Mouse (Mus musculus) stomach, embryonic 16.5 days (tissue): Measurements from ENCODE around the gene Vmn1r4. TPM values are rescaled to one million over a fixed set of nuclear protein-coding genes. Genes with fewer than 3 reads are reported as not detected.

Experiments
- ATAC-seq: fragments of 200-750 bp; cut with Nextera tagmentation; 2 replicates; pipeline ENCODE4 v1.8.0; 2017; ENCODE audit warnings: moderate number of reproducible peaks, moderate TSS enrichment; ENCODE audit not compliant: insufficient read depth, low FRiP score
- H3K27ac ChIP-seq: fragments of 300-500 bp; sonication (generic); 2 replicates; pipeline ENCODE4 v1.5.1; 2014; ENCODE audit warnings: low read length
- H3K27me3 ChIP-seq: fragments of 300-500 bp; sonication (generic); 2 replicates; pipeline ENCODE4 v1.6.1; 2014; ENCODE audit warnings: low read length, control low read depth, mixed read lengths; ENCODE audit not compliant: control insufficient read depth, insufficient read depth
- H3K36me3 ChIP-seq: fragments of 300-500 bp; sonication (generic); 2 replicates; pipeline ENCODE4 v1.6.1; 2014; ENCODE audit warnings: low read length; ENCODE audit not compliant: control insufficient read depth, insufficient read depth
- H3K4me1 ChIP-seq: fragments of 300-500 bp; sonication (generic); 2 replicates; pipeline ENCODE4 v1.6.1; 2014; ENCODE audit warnings: low read length, control low read depth, mixed read lengths; ENCODE audit not compliant: control insufficient read depth, insufficient read depth
- H3K4me2 ChIP-seq: fragments of 300-500 bp; sonication (generic); 2 replicates; pipeline ENCODE4 v1.6.1; 2014; ENCODE audit warnings: low read depth, low read length, mixed read lengths
- H3K4me3 ChIP-seq: fragments of 300-500 bp; sonication (generic); replicated peaks from 2 replicates; pipeline ENCODE4 v1.5.1; 2014; ENCODE audit warnings: mild to moderate bottlenecking, low read length
- H3K9ac ChIP-seq: fragments of 300-500 bp; sonication (generic); 2 replicates; pipeline ENCODE4 v1.6.1; 2014; ENCODE audit warnings: low read length
- H3K9me3 ChIP-seq: fragments of 300-500 bp; sonication (generic); replicated peaks from 2 replicates; pipeline ENCODE4 v1.6.1; 2016; ENCODE audit warnings: low read length, control low read depth; ENCODE audit not compliant: control insufficient read depth
- WGBS: fragments of 180-500 bp; shearing (Covaris S2); extraction: QIAGEN DNeasy Blood & Tissue Kit; methylation state at CpG from one replicate; pipeline ENCODE4 v1.1.7; 2014; 5-methylcytosine and 5-hydroxymethylcytosine counted together
- polyA plus RNA-seq: library from polyadenylated mRNA; unstranded; fragments of >200 nt; fragmentation: Nextera tagmentation; extraction: Ambion mirVana; gene quantifications from 2 replicates; pipeline ENCODE4 v1.2.1, GENCODE M21; 2015

The Vmn1r4 gene
- polyA plus RNA-seq, 1 experiment from 2014 or later = 0.21 TPM

GRCm38 (mm10) chr6:56931648-56932415 lies 8.0 kb downstream of the Vmn1r4 start:
- ATAC-seq = no peak
- Histone ChIP-seq H3K27ac (no peak overlapping the region), H3K4me3 (no peak overlapping the region), H3K4me2 (no peak overlapping the region), H3K9ac (no peak overlapping the region), H3K9me3 (no peaks in the 10 kb centered on the region; the same call in 1 of the 2 replicates), H3K4me1 (no peaks in the 10 kb centered on the region), H3K36me3 (no peaks in the 10 kb centered on the region), H3K27me3 (no peaks in the 10 kb centered on the region)
- 56% methylated on average over 4 of the region's 4 CpGs for WGBS

GRCm38 (mm10) chr6:56932464-56932863 lies 8.6 kb downstream of the Vmn1r4 start:
- no peak overlapping the region for H3K4me3 ChIP-seq
- ATAC-seq = no peak
- H3K4me1 ChIP-seq = no peaks in the 10 kb centered on the region
- H3K27ac ChIP-seq = no peak overlapping the region
- H3K36me3 ChIP-seq = no peaks in the 10 kb centered on the region
- H3K27me3 ChIP-seq = no peaks in the 10 kb centered on the region
- no peak overlapping the region for H3K4me2 ChIP-seq
- H3K9ac ChIP-seq = no peak overlapping the region
- no peaks in the 10 kb centered on the region; the same call in 1 of the 2 replicates for H3K9me3 ChIP-seq
- WGBS = 57% methylated on average over 2 of the region's 2 CpGs

DNA sequence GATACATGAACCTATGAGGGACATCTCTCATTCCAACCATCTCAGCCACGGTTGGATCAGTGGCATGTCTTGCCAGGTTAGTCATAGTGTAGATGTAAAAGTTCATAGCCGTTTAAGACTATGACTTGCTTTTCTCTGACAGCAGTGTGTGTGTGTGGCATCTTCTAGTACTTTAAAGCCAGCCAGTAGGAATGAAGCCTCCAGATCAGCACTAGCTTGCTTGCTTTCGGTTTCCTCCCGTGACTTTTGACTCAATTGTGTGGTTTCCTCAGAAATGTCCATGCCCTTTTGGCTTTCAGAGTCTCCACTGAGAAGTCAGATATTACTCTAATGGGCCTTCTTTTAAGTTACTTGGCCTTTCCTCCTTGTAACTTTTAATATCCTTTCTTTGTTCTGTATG lies 10.6 kb downstream of the Vmn1r4 start:
- no peak overlapping the region for H3K4me2 ChIP-seq
- H3K4me3 ChIP-seq = no peak overlapping the region
- ATAC-seq = no peak
- WGBS = 78% methylated on average over 4 of the region's 4 CpGs
- H3K9me3 ChIP-seq = no peaks in the 10 kb centered on the region
- H3K9ac ChIP-seq = no peak overlapping the region
- H3K36me3 ChIP-seq = no peaks in the 10 kb centered on the region
- H3K4me1 ChIP-seq = no peaks in the 10 kb centered on the region
- no peak overlapping the region for H3K27ac ChIP-seq
- H3K27me3 ChIP-seq = no peaks in the 10 kb centered on the region

DNA sequence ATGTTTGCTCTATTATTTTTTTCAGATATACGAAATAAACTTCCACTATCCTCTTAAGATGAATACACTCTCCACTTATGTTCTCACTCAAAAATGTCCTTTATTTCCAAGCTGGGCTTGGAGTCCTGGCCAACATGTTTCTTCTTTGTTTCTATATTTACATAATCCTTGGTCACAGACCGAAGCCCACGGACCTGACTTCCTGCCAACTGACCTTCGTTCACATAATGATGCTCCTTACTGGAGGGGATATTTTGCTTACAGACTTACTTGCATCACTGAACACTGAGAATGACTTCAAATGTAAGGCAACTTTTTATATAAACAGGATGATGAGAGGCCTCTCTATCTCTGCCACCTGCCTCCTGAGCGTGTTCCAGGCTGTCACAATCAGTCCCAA lies 32.6 kb downstream of the Vmn1r4 start:
- Histone ChIP-seq H3K4me2 (no peak overlapping the region), H3K27ac (no peak overlapping the region), H3K27me3 (no peaks in the 10 kb centered on the region), H3K4me1 (no peaks in the 10 kb centered on the region), H3K9ac (no peak overlapping the region), H3K9me3 (no peaks in the 10 kb centered on the region), H3K4me3 (no peak overlapping the region), H3K36me3 (no peaks in the 10 kb centered on the region)
- WGBS = 66% methylated on average over 5 of the region's 5 CpGs
- no peak for ATAC-seq

- H3K4me2 ChIP-seq = no peak within 1 kb of the TSS
- no peaks in the 10 kb centered on the region for H3K9me3 ChIP-seq
- no peaks in the 10 kb centered on the region for H3K36me3 ChIP-seq
- H3K27ac ChIP-seq = no peak within 1 kb of the TSS
- no peak within 1 kb of the TSS for H3K4me3 ChIP-seq
- no peak within 1 kb of the TSS for H3K9ac ChIP-seq
- no peaks in the 10 kb centered on the region for H3K27me3 ChIP-seq
- no peak for ATAC-seq
- no peaks in the 10 kb centered on the region for H3K4me1 ChIP-seq
These were observed 46.2 kb downstream of the Vmn1r4 start, which contains the start of gene Vmn1r5 for GRCm38 (mm10) chr6:56969973-56970372. TSS of gene Vmn1r5 (plus strand) at chr6:56970273.

GRCm38 (mm10) chr6:56996943-56997342 lies 73.1 kb downstream of the Vmn1r4 start, which contains the start of gene Vmn1r6:
TSS of gene Vmn1r6 (plus strand) at chr6:56997243.
- no peaks in the 10 kb centered on the region for H3K36me3 ChIP-seq
- no peak for ATAC-seq
- no peaks in the 10 kb centered on the region for H3K4me1 ChIP-seq
- no peaks in the 10 kb centered on the region for H3K27me3 ChIP-seq
- no peak within 1 kb of the TSS for H3K4me2 ChIP-seq
- H3K9me3 ChIP-seq = no peaks in the 10 kb centered on the region
- no peak within 1 kb of the TSS for H3K27ac ChIP-seq
- WGBS = 80% methylated on average over 2 of the region's 2 CpGs
- no peak within 1 kb of the TSS for H3K9ac ChIP-seq
- H3K4me3 ChIP-seq = no peak within 1 kb of the TSS

Other genes starting within 250 kb of the Vmn1r4 start
- gene Lsm5, start 219.3 kb upstream of the Vmn1r4 start, polyA plus RNA-seq = 88.4 and 119 TPM in 2 replicates
- gene Avl9, start 209.1 kb upstream of the Vmn1r4 start, polyA plus RNA-seq = 12.6 and 13.5 TPM in 2 replicates
- 22.6 and 24.0 TPM in 2 replicates for gene Kbtbd2, start 126.2 kb upstream of the Vmn1r4 start, polyA plus RNA-seq
- 150 TPM in 2 replicates for gene Fkbp9, start 92.0 kb upstream of the Vmn1r4 start, polyA plus RNA-seq
- 72.2 and 77.4 TPM in 2 replicates for gene Nt5c3, start 83 bp upstream of the Vmn1r4 start, polyA plus RNA-seq
- gene Vmn1r5, start 46.3 kb downstream of the Vmn1r4 start, polyA plus RNA-seq = not detected in 2 replicates
- not detected in 2 replicates for gene Vmn1r6, start 73.2 kb downstream of the Vmn1r4 start, polyA plus RNA-seq
- gene Vmn1r7, start 101.3 kb downstream of the Vmn1r4 start, polyA plus RNA-seq = not detected in 2 replicates
- not detected in 2 replicates for gene Vmn1r8, start 108.3 kb downstream of the Vmn1r4 start, polyA plus RNA-seq
- gene Vmn1r9, start 142.8 kb downstream of the Vmn1r4 start, polyA plus RNA-seq = not detected in 2 replicates
- gene Vmn1r10, start 185.4 kb downstream of the Vmn1r4 start, polyA plus RNA-seq = not detected in 2 replicates
- not detected in 2 replicates for gene Vmn1r11, start 209.4 kb downstream of the Vmn1r4 start, polyA plus RNA-seq
- not detected in 2 replicates for gene Vmn1r12, start 232.9 kb downstream of the Vmn1r4 start, polyA plus RNA-seq